In genomic region chr16:34658388-34658787, GRCm38 (mm10) we compare ENCODE assay signal across 10 mouse cellular contexts. TPM values are rescaled to one million over a fixed set of nuclear protein-coding genes. Genes with fewer than 3 reads are reported as not detected.
DNase-seq lines count a peak whose midpoint lies in the region; ATAC-seq and TF ChIP-seq lines count a peak whose summit lies in the region.
"Had no signal": no experiment of that assay in that cellular context is flagged by ENCODE, and none has a peak within 500 bp of the region (broad histone marks: within the 10 kb centered on the region; RNA-seq: fewer than 3 reads in every experiment).

No protein-coding gene starts in this region.

- TF ChIP-seq EP300 in heart, postnatal 0 days (IDR thresholded peaks at IDR 0.05; ENCODE audit: low read depth) = no peak

- intact Hi-C loops in gastrocnemius, postnatal 36 days (cut with DNase I) = no loop called here

- 41% methylated on average over 11 of the region's 11 CpGs for WGBS in heart, postnatal 0 days
- 36% methylated on average over 11 of the region's 11 CpGs for WGBS in embryonic facial prominence, embryonic 13.5 days
- 38% methylated on average over 11 of the region's 11 CpGs for WGBS in intestine, embryonic 15.5 days
- WGBS in midbrain, postnatal 0 days = 38% methylated on average over 11 of the region's 11 CpGs

- no peaks in the 10 kb centered on the region for H3K27me3 ChIP-seq in heart, postnatal 0 days (ENCODE audit: control insufficient read depth, insufficient read depth, low read length)
- H3K27me3 ChIP-seq in embryonic facial prominence, embryonic 13.5 days = peaks cover 3% of the 10 kb centered on the region; the same call in 1 of the 2 replicates
- no peaks in the 10 kb centered on the region for H3K27me3 ChIP-seq in intestine, embryonic 15.5 days (replicated peaks)
- no peaks in the 10 kb centered on the region for H3K27me3 ChIP-seq in midbrain, postnatal 0 days (ENCODE audit: insufficient read depth, low read length)

- peak overlapping the region; percentile 37; the same call in 1 of the 2 replicates for H3K4me3 ChIP-seq in heart, postnatal 0 days (ENCODE audit: low read depth, low read length)
- peak overlapping the region; percentile 35 for H3K4me3 ChIP-seq in embryonic facial prominence, embryonic 13.5 days
- H3K4me3 ChIP-seq in intestine, embryonic 15.5 days (replicated peaks) = no peak overlapping the region
- H3K4me3 ChIP-seq in midbrain, postnatal 0 days (ENCODE audit: low read depth, low read length) = peak overlapping the region; percentile 28

- H3K9ac ChIP-seq in heart, postnatal 0 days (replicated peaks; ENCODE audit: low read depth, low read length) = no peak overlapping the region
- H3K9ac ChIP-seq in embryonic facial prominence, embryonic 13.5 days = no peak overlapping the region
- H3K9ac ChIP-seq in intestine, embryonic 15.5 days = no peak overlapping the region
- H3K9ac ChIP-seq in midbrain, postnatal 0 days (replicated peaks; ENCODE audit: low read length, poor library complexity, severe bottlenecking) = no peak overlapping the region

- TF ChIP-seq CTCF in heart, postnatal 0 days (IDR thresholded peaks at IDR 0.05; ENCODE audit: low read depth) = no peak
- no peak for TF ChIP-seq CTCF in midbrain, postnatal 0 days (IDR thresholded peaks at IDR 0.05)

- ATAC-seq in heart, postnatal 0 days (ENCODE audit: insufficient read depth, low read depth) = no peak
- ATAC-seq in embryonic facial prominence, embryonic 13.5 days (ENCODE audit: insufficient number of reproducible peaks, insufficient read depth, low FRiP score, low TSS enrichment, low read depth) = no peak
- ATAC-seq in intestine, embryonic 15.5 days = peak; percentile 70; the same call in 1 of the 2 replicates
- ATAC-seq in midbrain, postnatal 0 days (ENCODE audit: low FRiP score) = no peak

- H3K4me1 ChIP-seq in heart, postnatal 0 days (ENCODE audit: control insufficient read depth, insufficient read depth) = peaks cover 4% of the 10 kb centered on the region; the same call in 1 of the 2 replicates
- peaks cover 6% of the 10 kb centered on the region; the same call in 1 of the 2 replicates for H3K4me1 ChIP-seq in embryonic facial prominence, embryonic 13.5 days
- H3K4me1 ChIP-seq in intestine, embryonic 15.5 days (replicated peaks) = no peaks in the 10 kb centered on the region
- H3K4me1 ChIP-seq in midbrain, postnatal 0 days (ENCODE audit: insufficient read depth, low read length) = peaks cover 3% of the 10 kb centered on the region; the same call in 1 of the 2 replicates

- peak overlapping the region; percentile 61 for H3K4me2 ChIP-seq in heart, postnatal 0 days (ENCODE audit: low read depth, low read length)
- peak overlapping the region; percentile 64 for H3K4me2 ChIP-seq in embryonic facial prominence, embryonic 13.5 days
- peak overlapping the region; percentile 60 for H3K4me2 ChIP-seq in intestine, embryonic 15.5 days (replicated peaks)
- H3K4me2 ChIP-seq in midbrain, postnatal 0 days (ENCODE audit: low read depth, low read length, poor library complexity, severe bottlenecking) = peak overlapping the region; percentile 49

- DNase-seq in heart, postnatal 0 days (ENCODE audit: low spot score) = peak; percentile 26
- DNase-seq in heart, adult 9 months (ENCODE audit: low spot score in 2 of 2) = no peak
- DNase-seq in midbrain, postnatal 0 days (ENCODE audit: low spot score) = no peak
- no peak for DNase-seq in gastrocnemius, postnatal 36 days
- no peak for DNase-seq in gastrocnemius, postnatal 4 days (ENCODE audit: low spot score in 2 of 2)
- no peak for DNase-seq in urinary bladder, postnatal 14 days (ENCODE audit: low spot score)
- DNase-seq: adrenal gland, adult 2 months; right cerebral cortex, postnatal 4 days had no signal

- H3K9me3 ChIP-seq in heart, postnatal 0 days (replicated peaks; ENCODE audit: control insufficient read depth, low read length) = no peaks in the 10 kb centered on the region
- H3K9me3 ChIP-seq in embryonic facial prominence, embryonic 13.5 days = no peaks in the 10 kb centered on the region
- no peaks in the 10 kb centered on the region for H3K9me3 ChIP-seq in intestine, embryonic 15.5 days
- H3K9me3 ChIP-seq in midbrain, postnatal 0 days (ENCODE audit: low read length) = no peaks in the 10 kb centered on the region

- no peak overlapping the region for H3K27ac ChIP-seq in heart, postnatal 0 days (ENCODE audit: low read depth)
- no peak overlapping the region for H3K27ac ChIP-seq in embryonic facial prominence, embryonic 13.5 days
- H3K27ac ChIP-seq in intestine, embryonic 15.5 days = no peak overlapping the region
- no peak overlapping the region for H3K27ac ChIP-seq in midbrain, postnatal 0 days (ENCODE audit: low read depth, low read length)

- no peaks in the 10 kb centered on the region for H3K36me3 ChIP-seq in heart, postnatal 0 days (replicated peaks; ENCODE audit: control insufficient read depth, insufficient read depth, low read length)
- no peaks in the 10 kb centered on the region for H3K36me3 ChIP-seq in embryonic facial prominence, embryonic 13.5 days
- no peaks in the 10 kb centered on the region for H3K36me3 ChIP-seq in intestine, embryonic 15.5 days
- no peaks in the 10 kb centered on the region for H3K36me3 ChIP-seq in midbrain, postnatal 0 days (ENCODE audit: insufficient read depth, low read length)

RNA-seq across cellular contexts. Expression of gene Ropn1, which starts 8.7 kb away (rescaled TPM):
- total RNA-seq in heart, postnatal 0 days (2014; rRNA removed; ENCODE audit: low replicate concordance) = 14.0 TPM in 1 of 2 replicates, not detected in the other
- polyA plus RNA-seq in heart, postnatal 0 days (2015; fragmentation: Nextera tagmentation; extraction: Ambion mirVana) = 1.7 and 2.0 TPM in 2 replicates
- not detected in 2 replicates for polyA plus RNA-seq in embryonic facial prominence, embryonic 13.5 days (2015; fragmentation: Nextera tagmentation; extraction: Ambion mirVana)
- not detected in 2 replicates for polyA plus RNA-seq in intestine, embryonic 15.5 days (2015; fragmentation: Nextera tagmentation; extraction: Ambion mirVana)
- not detected in 2 replicates for total RNA-seq in midbrain, postnatal 0 days (2014; rRNA removed)
- 0.20 TPM in 1 of 2 replicates, not detected in the other for polyA plus RNA-seq in midbrain, postnatal 0 days (2015; fragmentation: Nextera tagmentation; extraction: Ambion mirVana)
- not detected for total RNA-seq in gastrocnemius, postnatal 36 days (2021)
- not detected for total RNA-seq in gastrocnemius, postnatal 4 days (2021)
- total RNA-seq: adrenal gland, adult 2 months had no signal
- polyA plus RNA-seq: adrenal gland, adult 2 months had no signal

RNA-seq across cellular contexts. Expression of gene Ccdc14, which starts 32.0 kb away (rescaled TPM):
- 3.7 and 7.3 TPM in 2 replicates for total RNA-seq in heart, postnatal 0 days (2014; rRNA removed; ENCODE audit: low replicate concordance)
- polyA plus RNA-seq in heart, postnatal 0 days (2015; fragmentation: Nextera tagmentation; extraction: Ambion mirVana) = 2.6 and 2.8 TPM in 2 replicates
- 7.4 and 7.6 TPM in 2 replicates for polyA plus RNA-seq in embryonic facial prominence, embryonic 13.5 days (2015; fragmentation: Nextera tagmentation; extraction: Ambion mirVana)
- 4.9 and 6.0 TPM in 2 replicates for polyA plus RNA-seq in intestine, embryonic 15.5 days (2015; fragmentation: Nextera tagmentation; extraction: Ambion mirVana)
- total RNA-seq in midbrain, postnatal 0 days (2014; rRNA removed) = 2.9 and 5.6 TPM in 2 replicates
- 1.8 and 2.2 TPM in 2 replicates for polyA plus RNA-seq in midbrain, postnatal 0 days (2015; fragmentation: Nextera tagmentation; extraction: Ambion mirVana)
- 1 to 10 TPM; 1.7 to 2.3 TPM for total RNA-seq in gastrocnemius, postnatal 36 days (2021)
- total RNA-seq in gastrocnemius, postnatal 4 days (2021) = 1 to 10 TPM; 6.5 to 7.2 TPM
